Mouse (Mus musculus) midbrain, embryonic 11.5 days (tissue): ENCODE results near the gene Dnajc30. TPM values are rescaled to one million over a fixed set of nuclear protein-coding genes. Genes with fewer than 3 reads are reported as not detected.
A peak's percentile ranks its signal among the peaks of the same experiment; 100 is the strongest.

ENCODE experiments used
- ATAC-seq: fragments of 200-750 bp; cut with Nextera tagmentation; 2 replicates; pipeline ENCODE4 v1.8.0; 2017; ENCODE audit warnings: moderate TSS enrichment, moderate library complexity; ENCODE audit not compliant: low FRiP score
- DNase-seq: peaks from one replicate; pipeline ENCODE4 v3.0.0; 2015; ENCODE audit warnings: low spot score; ENCODE audit errors: missing footprints
- H3K27ac ChIP-seq: fragments of 300-500 bp; sonication (generic); 2 replicates; pipeline ENCODE4 v1.5.1; 2014; ENCODE audit warnings: low read depth, low read length
- H3K27me3 ChIP-seq: fragments of 300-500 bp; sonication (generic); 2 replicates; pipeline ENCODE4 v1.6.1; 2014; ENCODE audit warnings: mild to moderate bottlenecking, low read length, moderate library complexity, mixed read lengths; ENCODE audit not compliant: control insufficient read depth, insufficient read depth
- H3K36me3 ChIP-seq: fragments of 300-500 bp; sonication (generic); 2 replicates; pipeline ENCODE4 v1.6.1; 2014; ENCODE audit warnings: mild to moderate bottlenecking, low read length, moderate library complexity, mixed read lengths; ENCODE audit not compliant: control insufficient read depth, insufficient read depth
- H3K4me1 ChIP-seq: fragments of 300-500 bp; sonication (generic); 2 replicates; pipeline ENCODE4 v1.6.1; 2014; ENCODE audit warnings: low read length; ENCODE audit not compliant: control insufficient read depth, insufficient read depth
- H3K4me2 ChIP-seq: fragments of 300-500 bp; sonication (generic); 2 replicates; pipeline ENCODE4 v1.6.1; 2014; ENCODE audit warnings: mild to moderate bottlenecking, moderate library complexity
- H3K4me3 ChIP-seq: fragments of 300-500 bp; sonication (generic); 2 replicates; pipeline ENCODE4 v1.5.1; 2014; ENCODE audit warnings: low read depth, low read length
- H3K9ac ChIP-seq: fragments of 300-500 bp; sonication (generic); 2 replicates; pipeline ENCODE4 v1.6.1; 2014; ENCODE audit warnings: low read length
- H3K9me3 ChIP-seq: fragments of 300-500 bp; sonication (generic); 2 replicates; pipeline ENCODE4 v1.6.1; 2016; ENCODE audit warnings: low read length; ENCODE audit not compliant: control insufficient read depth
- WGBS: fragments of 180-500 bp; shearing (Covaris S2); extraction: QIAGEN DNeasy Blood & Tissue Kit; methylation state at CpG from one replicate; pipeline ENCODE4 v1.1.7; 2014; 5-methylcytosine and 5-hydroxymethylcytosine counted together
- polyA plus RNA-seq: library from polyadenylated mRNA; unstranded; fragments of >200 nt; fragmentation: Nextera tagmentation; extraction: Ambion mirVana; gene quantifications from 2 replicates; pipeline ENCODE4 v1.2.1, GENCODE M21; 2014

Dnajc30 gene
- polyA plus RNA-seq, 1 experiment from 2014 or later = 30.0 TPM

- no peaks in the 10 kb centered on the region for H3K27me3 ChIP-seq
- H3K36me3 ChIP-seq = no peaks in the 10 kb centered on the region
- ATAC-seq (no peak), DNase-seq (no peak)
- no peak overlapping the region for H3K4me3 ChIP-seq
- no peak overlapping the region for H3K9ac ChIP-seq
- H3K4me2 ChIP-seq = no peak overlapping the region
- H3K27ac ChIP-seq = no peak overlapping the region
- no peaks in the 10 kb centered on the region for H3K4me1 ChIP-seq
- H3K9me3 ChIP-seq = no peaks in the 10 kb centered on the region; the same call in 1 of the 2 replicates
- 93% methylated on average over 5 of the region's 5 CpGs for WGBS
Observed at GRCm38 (mm10) chr5:135032581-135032980, 31.4 kb upstream of the Dnajc30 start.

DNA sequence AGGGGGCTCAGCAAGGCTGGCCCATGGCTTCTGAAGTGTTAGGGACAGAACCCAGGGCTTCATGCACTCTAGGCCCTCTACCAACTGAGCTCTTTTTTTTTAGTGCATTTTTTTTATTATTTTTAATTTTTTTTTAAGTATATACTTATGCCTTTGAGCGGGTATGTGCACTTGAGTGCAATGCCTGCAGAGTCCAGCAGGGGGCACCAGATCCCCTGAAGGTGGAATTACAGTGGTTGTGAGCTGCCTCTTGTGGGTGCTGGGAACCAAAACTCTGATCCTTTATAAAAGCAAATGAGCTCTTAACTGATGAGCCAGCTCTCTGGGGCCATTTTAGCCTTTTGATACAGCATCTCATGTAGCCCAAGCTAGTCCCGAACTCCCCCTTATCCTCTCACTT is 29.4 kb upstream of the Dnajc30 start:
- no peak for DNase-seq
- Histone ChIP-seq H3K4me1 (no peaks in the 10 kb centered on the region), H3K27me3 (no peaks in the 10 kb centered on the region), H3K9ac (no peak overlapping the region), H3K4me2 (no peak overlapping the region), H3K36me3 (no peaks in the 10 kb centered on the region), H3K27ac (no peak overlapping the region), H3K9me3 (no peaks in the 10 kb centered on the region; the same call in 1 of the 2 replicates), H3K4me3 (no peak overlapping the region)
- ATAC-seq = no peak
- 91% methylated on average over 2 of the region's 2 CpGs for WGBS

DNA sequence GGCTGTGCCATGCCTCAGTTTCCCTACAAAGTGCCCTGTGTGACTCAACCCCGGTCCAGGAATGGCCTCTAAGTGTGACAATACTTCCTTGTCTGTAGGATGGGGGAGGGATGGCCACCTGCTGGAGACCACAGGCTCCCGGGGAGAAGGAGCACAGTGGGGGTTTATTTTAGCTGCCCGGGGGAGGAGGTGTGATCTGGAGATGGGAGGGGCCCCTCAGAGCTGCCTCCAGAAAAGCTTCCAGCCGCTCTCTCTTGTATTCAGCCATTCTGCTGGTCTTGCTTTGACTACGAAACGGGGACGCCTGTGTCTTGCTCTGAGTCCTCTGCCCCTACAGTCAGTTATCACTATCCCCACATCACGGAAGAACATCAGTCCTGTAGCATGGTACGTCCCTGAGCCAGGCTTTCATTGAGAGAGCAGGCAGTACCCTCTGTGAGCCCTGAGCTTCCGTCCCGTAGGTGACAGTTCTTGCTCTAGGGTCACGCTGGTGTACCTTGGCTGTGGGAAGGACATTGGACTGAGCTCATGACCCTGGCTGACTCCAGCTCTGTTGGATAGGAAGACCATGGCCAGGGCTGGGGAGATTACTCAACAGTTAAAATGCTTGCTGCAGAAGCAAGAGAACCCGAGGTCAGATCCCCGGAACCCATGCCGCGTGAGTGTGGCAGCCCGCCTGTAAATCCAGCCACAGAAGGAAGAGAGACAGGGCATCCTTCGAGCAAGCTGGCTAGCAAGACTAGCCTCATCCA is 28.2 kb upstream of the Dnajc30 start:
- Histone ChIP-seq H3K36me3 (no peaks in the 10 kb centered on the region), H3K4me3 (no peak overlapping the region), H3K27ac (no peak overlapping the region), H3K27me3 (no peaks in the 10 kb centered on the region), H3K9ac (no peak overlapping the region), H3K4me1 (no peaks in the 10 kb centered on the region), H3K9me3 (no peaks in the 10 kb centered on the region; the same call in 1 of the 2 replicates), H3K4me2 (no peak overlapping the region)
- no peak for DNase-seq
- ATAC-seq = no peak
- 63% methylated on average over 18 of the region's 18 CpGs for WGBS

DNA sequence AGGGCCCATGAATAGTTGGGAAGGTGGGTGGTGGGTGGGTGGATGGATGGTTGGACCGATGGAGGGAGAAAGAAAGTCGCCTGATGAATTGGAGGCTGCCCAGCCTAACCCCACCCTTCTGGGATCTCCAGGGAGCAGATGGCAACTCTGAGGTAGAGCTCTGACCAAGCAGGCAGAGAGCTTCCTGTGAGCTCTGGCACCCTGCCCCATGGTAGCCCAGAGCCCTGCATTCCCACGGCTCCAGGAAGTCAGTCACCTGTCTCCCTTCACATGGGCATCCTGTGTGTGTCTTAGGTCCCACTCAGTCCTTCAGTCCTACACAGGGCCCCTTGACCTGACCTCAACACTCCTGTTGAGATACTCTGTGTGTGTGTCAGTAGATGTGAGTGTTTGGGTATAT is 26.1 kb upstream of the Dnajc30 start:
- no peak overlapping the region for H3K27ac ChIP-seq
- no peaks in the 10 kb centered on the region for H3K36me3 ChIP-seq
- DNase-seq (no peak), ATAC-seq (no peak)
- no peaks in the 10 kb centered on the region; the same call in 1 of the 2 replicates for H3K9me3 ChIP-seq
- no peak overlapping the region for H3K9ac ChIP-seq
- no peak overlapping the region for H3K4me3 ChIP-seq
- WGBS = 97% methylated on average over 3 of the region's 3 CpGs
- no peak overlapping the region for H3K4me2 ChIP-seq
- no peaks in the 10 kb centered on the region for H3K27me3 ChIP-seq
- H3K4me1 ChIP-seq = no peaks in the 10 kb centered on the region

- H3K27me3 ChIP-seq = no peaks in the 10 kb centered on the region
- WGBS = 89% methylated on average over 9 of the region's 9 CpGs
Observed at GRCm38 (mm10) chr5:135039541-135039940, 24.5 kb upstream of the Dnajc30 start.

GRCm38 (mm10) chr5:135040059-135040458 is 23.9 kb upstream of the Dnajc30 start:
- no peak overlapping the region for H3K9ac ChIP-seq
- ATAC-seq = no peak

More at GRCm38 (mm10) chr5:135039541-135039940, 24.5 kb upstream of the Dnajc30 start:
- H3K4me1 ChIP-seq = no peaks in the 10 kb centered on the region
- no peak overlapping the region for H3K27ac ChIP-seq
- no peaks in the 10 kb centered on the region; the same call in 1 of the 2 replicates for H3K9me3 ChIP-seq
- H3K4me3 ChIP-seq = no peak overlapping the region
- DNase-seq (no peak), ATAC-seq (no peak)
- no peak overlapping the region for H3K4me2 ChIP-seq
- H3K9ac ChIP-seq = no peak overlapping the region
- no peaks in the 10 kb centered on the region for H3K36me3 ChIP-seq

GRCm38 (mm10) chr5:135040777-135041176 is 23.2 kb upstream of the Dnajc30 start:
- Histone ChIP-seq H3K36me3 (peaks cover 2% of the 10 kb centered on the region; the same call in 1 of the 2 replicates), H3K9me3 (no peaks in the 10 kb centered on the region), H3K4me1 (no peaks in the 10 kb centered on the region), H3K4me2 (no peak overlapping the region), H3K9ac (no peak overlapping the region), H3K4me3 (no peak overlapping the region), H3K27ac (no peak overlapping the region), H3K27me3 (no peaks in the 10 kb centered on the region)
- 80% methylated on average over 11 of the region's 11 CpGs for WGBS
- ATAC-seq (no peak), DNase-seq (no peak)

More at GRCm38 (mm10) chr5:135040059-135040458, 23.9 kb upstream of the Dnajc30 start:
- Histone ChIP-seq H3K4me1 (no peaks in the 10 kb centered on the region), H3K27me3 (no peaks in the 10 kb centered on the region), H3K4me2 (no peak overlapping the region), H3K27ac (no peak overlapping the region), H3K36me3 (peaks cover 2% of the 10 kb centered on the region; the same call in 1 of the 2 replicates), H3K9me3 (no peaks in the 10 kb centered on the region), H3K4me3 (no peak overlapping the region)
- WGBS = 48% methylated on average over 6 of the region's 6 CpGs
- DNase-seq = no peak

GRCm38 (mm10) chr5:135042105-135042788 is 21.8 kb upstream of the Dnajc30 start:
- DNase-seq (peak; percentile 66), ATAC-seq (0 out of 2 replicates have a peak, but pooled peaks have one; percentile 22)
- H3K36me3 ChIP-seq = peaks cover 2% of the 10 kb centered on the region; the same call in 1 of the 2 replicates
- H3K9me3 ChIP-seq = no peaks in the 10 kb centered on the region
- H3K4me1 ChIP-seq = no peaks in the 10 kb centered on the region
- no peak overlapping the region for H3K27ac ChIP-seq
- no peak overlapping the region for H3K9ac ChIP-seq
- H3K27me3 ChIP-seq = no peaks in the 10 kb centered on the region
- H3K4me2 ChIP-seq = no peak overlapping the region
- WGBS = 24% methylated on average over 21 of the region's 21 CpGs
- H3K4me3 ChIP-seq = no peak overlapping the region

- Histone ChIP-seq H3K9me3 (no peaks in the 10 kb centered on the region), H3K27me3 (no peaks in the 10 kb centered on the region), H3K27ac (no peak overlapping the region), H3K4me2 (no peak overlapping the region), H3K4me3 (no peak overlapping the region), H3K9ac (no peak overlapping the region), H3K4me1 (no peaks in the 10 kb centered on the region), H3K36me3 (peaks cover 2% of the 10 kb centered on the region; the same call in 1 of the 2 replicates)
- DNase-seq (no peak), ATAC-seq (no peak)
- WGBS = 95% methylated on average over 3 of the region's 3 CpGs
Observed at GRCm38 (mm10) chr5:135044575-135044974, 19.4 kb upstream of the Dnajc30 start.
